ENCODE assay signal across 1 mouse cellular context in the genomic region with DNA sequence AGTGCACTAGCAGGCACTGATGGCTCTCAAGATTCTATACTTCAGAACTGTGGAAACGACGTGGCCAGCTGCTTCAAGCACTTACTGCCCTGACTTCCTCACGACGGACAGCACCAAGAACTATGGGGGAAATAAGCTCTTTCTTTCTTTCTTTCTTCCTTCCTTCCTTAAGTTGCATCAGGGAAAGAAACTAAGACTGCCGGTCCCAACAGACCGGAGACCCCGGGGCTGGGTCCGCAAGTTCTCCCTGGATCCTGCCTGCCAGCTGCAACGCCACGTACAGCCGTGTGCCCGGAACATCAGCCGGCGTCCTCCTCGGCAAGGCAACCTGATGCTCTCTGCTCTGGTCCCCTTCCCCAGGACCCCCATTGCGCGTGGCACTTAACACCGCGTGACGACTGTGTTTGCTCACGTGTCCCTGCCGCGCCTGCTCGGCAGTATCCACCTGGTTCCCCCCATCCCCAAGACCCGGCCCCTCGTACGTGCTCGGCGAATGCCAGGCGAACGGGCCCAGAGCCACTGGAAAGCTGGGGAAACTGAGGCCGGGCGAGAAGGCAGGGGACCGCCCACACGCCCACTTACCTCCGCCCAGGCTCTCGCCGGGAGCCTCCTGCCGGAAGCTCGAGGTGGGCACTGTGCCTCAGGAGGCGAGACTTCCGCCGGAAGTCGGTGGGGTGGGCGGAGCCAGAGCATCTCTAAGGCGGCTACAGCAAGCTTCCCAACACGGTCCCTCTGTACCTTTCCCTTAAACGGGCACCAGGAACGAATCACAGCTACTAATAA.
TF ChIP-seq lines count a peak whose summit lies in the region.

A gene (minus strand): TSS at position 668 of the 783 bp plus-strand sequence.

TF ChIP-seq in MEL, 35 proteins besides CTCF, POLR2A, EP300 and RAD21 (continued from another document):
- TF ChIP-seq CHD2 (IDR thresholded peaks at IDR 0.05; ENCODE audit: low read length) (no peak), GATA1 (IDR thresholded peaks at IDR 0.05; ENCODE audit: low read depth, low read length) (no peak), GABPA (IDR thresholded peaks at IDR 0.05; ENCODE audit: low read depth, low read length) (no peak), CHD1 (IDR thresholded peaks at IDR 0.05; ENCODE audit: low read depth, low read length) (no peak), HCFC1 (IDR thresholded peaks at IDR 0.05; ENCODE audit: low read depth, low read length) (peak; percentile 80), ZKSCAN1 (IDR thresholded peaks at IDR 0.05; ENCODE audit: low read depth, low read length) (no peak), SMC3 (IDR thresholded peaks at IDR 0.05; ENCODE audit: low read depth, low read length) (no peak)
